Mouse (Mus musculus) midbrain, embryonic 11.5 days (tissue): ENCODE measurements around the gene Zfp114. TPM values are rescaled to one million over a fixed set of nuclear protein-coding genes. Genes with fewer than 3 reads are reported as not detected.
A peak's percentile ranks its signal among the peaks of the same experiment; 100 is the strongest.

Source experiments
- ATAC-seq: fragments of 200-750 bp; cut with Nextera tagmentation; 2 replicates; pipeline ENCODE4 v1.8.0; 2017; ENCODE audit warnings: moderate TSS enrichment, moderate library complexity; ENCODE audit not compliant: low FRiP score
- DNase-seq: peaks from one replicate; pipeline ENCODE4 v3.0.0; 2015; ENCODE audit warnings: low spot score; ENCODE audit errors: missing footprints
- H3K27ac ChIP-seq: fragments of 300-500 bp; sonication (generic); 2 replicates; pipeline ENCODE4 v1.5.1; 2014; ENCODE audit warnings: low read depth, low read length
- H3K27me3 ChIP-seq: fragments of 300-500 bp; sonication (generic); 2 replicates; pipeline ENCODE4 v1.6.1; 2014; ENCODE audit warnings: mild to moderate bottlenecking, low read length, moderate library complexity, mixed read lengths; ENCODE audit not compliant: control insufficient read depth, insufficient read depth
- H3K36me3 ChIP-seq: fragments of 300-500 bp; sonication (generic); 2 replicates; pipeline ENCODE4 v1.6.1; 2014; ENCODE audit warnings: mild to moderate bottlenecking, low read length, moderate library complexity, mixed read lengths; ENCODE audit not compliant: control insufficient read depth, insufficient read depth
- H3K4me1 ChIP-seq: fragments of 300-500 bp; sonication (generic); 2 replicates; pipeline ENCODE4 v1.6.1; 2014; ENCODE audit warnings: low read length; ENCODE audit not compliant: control insufficient read depth, insufficient read depth
- H3K4me2 ChIP-seq: fragments of 300-500 bp; sonication (generic); 2 replicates; pipeline ENCODE4 v1.6.1; 2014; ENCODE audit warnings: mild to moderate bottlenecking, moderate library complexity
- H3K4me3 ChIP-seq: fragments of 300-500 bp; sonication (generic); 2 replicates; pipeline ENCODE4 v1.5.1; 2014; ENCODE audit warnings: low read depth, low read length
- H3K9ac ChIP-seq: fragments of 300-500 bp; sonication (generic); 2 replicates; pipeline ENCODE4 v1.6.1; 2014; ENCODE audit warnings: low read length
- H3K9me3 ChIP-seq: fragments of 300-500 bp; sonication (generic); 2 replicates; pipeline ENCODE4 v1.6.1; 2016; ENCODE audit warnings: low read length; ENCODE audit not compliant: control insufficient read depth
- WGBS: fragments of 180-500 bp; shearing (Covaris S2); extraction: QIAGEN DNeasy Blood & Tissue Kit; methylation state at CpG from one replicate; pipeline ENCODE4 v1.1.7; 2014; 5-methylcytosine and 5-hydroxymethylcytosine counted together
- polyA plus RNA-seq: library from polyadenylated mRNA; unstranded; fragments of >200 nt; fragmentation: Nextera tagmentation; extraction: Ambion mirVana; gene quantifications from 2 replicates; pipeline ENCODE4 v1.2.1, GENCODE M21; 2014

The Zfp114 gene
- polyA plus RNA-seq, 1 experiment from 2014 or later, result 4.8 TPM

DNA sequence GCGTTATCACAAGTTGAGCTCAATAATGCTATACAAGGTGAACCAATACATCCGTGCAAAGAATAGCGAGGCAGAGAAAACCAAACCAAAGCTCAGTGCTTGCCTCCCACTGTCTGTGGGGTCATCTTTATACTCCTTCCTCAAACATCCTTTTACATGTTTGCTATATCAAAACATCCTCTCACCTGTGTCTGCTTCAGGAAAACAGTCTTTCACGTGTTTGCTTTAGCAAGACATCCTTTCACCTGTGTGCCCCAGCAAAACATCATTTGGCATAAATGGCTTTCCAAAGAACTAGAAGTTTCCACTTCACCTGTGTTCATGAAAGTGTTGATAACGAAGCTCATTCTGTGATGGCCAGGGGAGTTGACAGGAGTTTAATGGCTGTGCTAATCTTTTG is 36.5 kb downstream of the Zfp114 start, which contains the start of gene Zfp111:
Zfp111 (minus strand) TSS at position 101 of the 400 bp plus-strand sequence.
- H3K27me3 ChIP-seq, result no peaks in the 10 kb centered on the region
- 83% methylated on average over 5 of the region's 5 CpGs for WGBS
- DNase-seq, result peak; percentile 31
- no peak for ATAC-seq
- no peaks in the 10 kb centered on the region for H3K9me3 ChIP-seq
- H3K27ac ChIP-seq, result no peak within 1 kb of the TSS
- H3K4me2 ChIP-seq, result no peak within 1 kb of the TSS
- no peaks in the 10 kb centered on the region for H3K36me3 ChIP-seq
- H3K4me3 ChIP-seq, result no peak within 1 kb of the TSS
- H3K9ac ChIP-seq, result no peak within 1 kb of the TSS
- peaks cover 4% of the 10 kb centered on the region; the same call in 1 of the 2 replicates for H3K4me1 ChIP-seq

Other genes starting within 250 kb of the Zfp114 start
- not detected in 2 replicates for gene Vmn1r179, start 248.1 kb upstream of the Zfp114 start, polyA plus RNA-seq
- gene Vmn1r180, start 224.4 kb upstream of the Zfp114 start, polyA plus RNA-seq, result not detected in 2 replicates
- gene Vmn1r181, start 200.4 kb upstream of the Zfp114 start, polyA plus RNA-seq, result not detected in 2 replicates
- gene V1rd19, start 173.4 kb upstream of the Zfp114 start, polyA plus RNA-seq, result not detected in 2 replicates
- not detected in 2 replicates for gene Vmn1r183, start 121.8 kb upstream of the Zfp114 start, polyA plus RNA-seq
- gene Zfp180, start 93.1 kb upstream of the Zfp114 start, polyA plus RNA-seq, result 34.1 and 36.5 TPM in 2 replicates
- 4.1 and 4.3 TPM in 2 replicates for gene Zfp112, start 62.7 kb upstream of the Zfp114 start, polyA plus RNA-seq
- 13.5 and 16.6 TPM in 2 replicates for gene Zfp235, start 40.9 kb upstream of the Zfp114 start, polyA plus RNA-seq
- gene Zfp111, start 36.4 kb downstream of the Zfp114 start, polyA plus RNA-seq, result 10.5 and 11.3 TPM in 2 replicates
- 4.5 and 5.1 TPM in 2 replicates for gene Zfp109, start 62.5 kb downstream of the Zfp114 start, polyA plus RNA-seq
- 2.5 and 2.7 TPM in 2 replicates for gene Zfp108, start 79.7 kb downstream of the Zfp114 start, polyA plus RNA-seq
- 7.1 and 8.8 TPM in 2 replicates for gene Zfp93, start 95.4 kb downstream of the Zfp114 start, polyA plus RNA-seq
- gene Zfp61, start 126.2 kb downstream of the Zfp114 start, polyA plus RNA-seq, result 37.1 and 40.8 TPM in 2 replicates
- gene Zfp94, start 141.6 kb downstream of the Zfp114 start, polyA plus RNA-seq, result 13.0 and 14.3 TPM in 2 replicates
- 0.26 TPM in 1 of 2 replicates, not detected in the other for gene Tescl, start 158.9 kb downstream of the Zfp114 start, polyA plus RNA-seq
- not detected in 2 replicates for gene Lypd5, start 174.1 kb downstream of the Zfp114 start, polyA plus RNA-seq
- 2.8 and 3.4 TPM in 2 replicates for gene Kcnn4, start 195.2 kb downstream of the Zfp114 start, polyA plus RNA-seq
- gene Smg9, start 224.6 kb downstream of the Zfp114 start, polyA plus RNA-seq, result 18.7 and 20.9 TPM in 2 replicates